Mouse (Mus musculus) liver, embryonic 14.5 days (tissue): Measurements from ENCODE around the gene Ptprd. TPM values are rescaled to one million over a fixed set of nuclear protein-coding genes. Genes with fewer than 3 reads are reported as not detected.

Experiments
- ATAC-seq: fragments of 200-750 bp; cut with Nextera tagmentation; 2 replicates; pipeline ENCODE4 v1.8.0; 2017; ENCODE audit warnings: moderate number of reproducible peaks, mild to moderate bottlenecking, moderate library complexity; ENCODE audit not compliant: insufficient read depth
- DNase-seq, 3 experiments: peaks; one replicate each; pipeline ENCODE4 v3.0.0-alpha.2; 2012 to 2013; ENCODE audit warnings: low read depth in 3 of 3, low spot score in 3 of 3
- H3K27ac ChIP-seq: fragments of 300-500 bp; sonication (generic); 2 replicates; pipeline ENCODE4 v1.5.1; 2014; ENCODE audit warnings: moderate library complexity, mild to moderate bottlenecking, control low read depth, inconsistent platforms
- H3K27me3 ChIP-seq: fragments of 300-500 bp; sonication (generic); 2 replicates; pipeline ENCODE4 v1.6.1; 2014; ENCODE audit warnings: mild to moderate bottlenecking, low read length, moderate library complexity; ENCODE audit not compliant: control insufficient read depth, insufficient read depth
- H3K36me3 ChIP-seq: fragments of 300-500 bp; sonication (generic); replicated peaks from 2 replicates; pipeline ENCODE4 v1.6.1; 2014; ENCODE audit warnings: low read depth; ENCODE audit not compliant: control insufficient read depth, insufficient read depth
- H3K4me1 ChIP-seq, 2 experiments: fragments of 200-500 bp in 1 of 2; fragments of 300-500 bp in 1 of 2; sonication (generic) in 1 of 2; replicated peaks; 2 replicates each; pipeline ENCODE4 v1.6.1; 2012 to 2014; ENCODE audit warnings: antibody characterized with exemption in 1 of 2, inconsistent platforms in 1 of 2, low read length in 1 of 2; ENCODE audit not compliant: control insufficient read depth in 2 of 2, insufficient read depth in 2 of 2
- H3K4me2 ChIP-seq: fragments of 300-500 bp; sonication (generic); 2 replicates; pipeline ENCODE4 v1.6.1; 2014; ENCODE audit warnings: low read depth, mild to moderate bottlenecking, control low read depth, moderate library complexity
- H3K4me3 ChIP-seq, 2 experiments: fragments of 200-500 bp in 1 of 2; fragments of 300-500 bp in 1 of 2; sonication (generic) in 1 of 2; 2 replicates each; pipeline ENCODE4 v1.5.1; 2012 to 2014; ENCODE audit warnings: low read depth in 2 of 2, low read length in 2 of 2, mild to moderate bottlenecking in 2 of 2, control low read depth in 1 of 2, inconsistent platforms in 1 of 2, moderate library complexity in 1 of 2; ENCODE audit not compliant: insufficient read depth in 1 of 2
- H3K9ac ChIP-seq: fragments of 300-500 bp; sonication (generic); replicated peaks from 2 replicates; pipeline ENCODE4 v1.6.1; 2014; ENCODE audit warnings: mild to moderate bottlenecking, control low read depth, moderate library complexity
- H3K9me3 ChIP-seq: fragments of 300-500 bp; sonication (generic); 2 replicates; pipeline ENCODE4 v1.6.1; 2016; ENCODE audit warnings: low read length, mixed read lengths; ENCODE audit not compliant: control insufficient read depth
- CTCF ChIP-seq: IDR thresholded peaks from 2 replicates; pipeline ENCODE4 v1.5.1; 2016; ENCODE audit warnings: antibody characterized with exemption, low read depth, control low read depth
- EP300 ChIP-seq: IDR thresholded peaks from 2 replicates; pipeline ENCODE4 v1.6.1; 2016; ENCODE audit warnings: antibody characterized with exemption, low read depth
- WGBS: fragments of 180-500 bp; shearing (Covaris S2); extraction: QIAGEN DNeasy Blood & Tissue Kit; methylation state at CpG from one replicate; pipeline ENCODE4 v1.1.7; 2014; ENCODE audit not compliant: insufficient replicate concordance; 5-methylcytosine and 5-hydroxymethylcytosine counted together
- microRNA-seq: library from miRNA; unstranded; fragments of <30 nt; microRNA quantifications from one replicate; pipeline ENCODE4, GENCODE M21; 2016
- polyA plus RNA-seq, 2 experiments: library from polyadenylated mRNA; depleted of rRNA in 1 of 2; stranded (reverse) in 1 of 2; unstranded in 1 of 2; fragments of >200 nt; fragmentation: Nextera tagmentation in 1 of 2; extraction: Ambion mirVana in 1 of 2; gene quantifications; 2 replicates each; pipeline versions ENCODE4 v1.2.1 to v1.2.3; 2012 to 2014

Ptprd gene
- polyA plus RNA-seq, 2 experiments = 1.5 to 2.8 TPM

GRCm38 (mm10) chr4:75894871-75895270, 2316.9 kb downstream of the Ptprd start:
- Histone ChIP-seq H3K27ac (no peak overlapping the region), H3K4me3 (no peak overlapping the region), H3K27me3 (no peaks in the 10 kb centered on the region), H3K4me2 (no peak overlapping the region), H3K9me3 (no peaks in the 10 kb centered on the region), H3K4me1 (no peaks in the 10 kb centered on the region), H3K9ac (no peak overlapping the region), H3K36me3 (no peaks in the 10 kb centered on the region)
- DNase-seq = no peak
- WGBS = 63% methylated on average over 4 of the region's 4 CpGs
- no peak for ATAC-seq
- TF ChIP-seq EP300 (no peak), CTCF (no peak)

Small RNAs within 50 kb of the gene (microRNA-seq; reads per million reads assigned to microRNA genes)
- not detected for gene Gm23159
